Mouse (Mus musculus): ENCODE measurements around the gene Pla2g15. TPM values are rescaled to one million over a fixed set of nuclear protein-coding genes. Genes with fewer than 3 reads are reported as not detected.
A peak's percentile ranks its signal among the peaks of the same experiment; 100 is the strongest.

Gene Pla2g15
- 1 to 10 TPM; 8.6 to 8.9 TPM for total RNA-seq (2021)
- long read RNA-seq, experiment 1, partial matches to known transcripts, result 0 of 4 reads
- long read RNA-seq, experiment 1, other reads (novel, unspliced or antisense), result 0 of 4 reads
- long read RNA-seq, experiment 2, transcript Pla2g15-201 (6 exons, 2,706 nt), result major isoform, 10 of 12 reads
- long read RNA-seq, experiment 2, partial matches to known transcripts, result 0 of 12 reads
- long read RNA-seq, experiment 2, other reads (novel, unspliced or antisense), result 0 of 12 reads

DNA sequence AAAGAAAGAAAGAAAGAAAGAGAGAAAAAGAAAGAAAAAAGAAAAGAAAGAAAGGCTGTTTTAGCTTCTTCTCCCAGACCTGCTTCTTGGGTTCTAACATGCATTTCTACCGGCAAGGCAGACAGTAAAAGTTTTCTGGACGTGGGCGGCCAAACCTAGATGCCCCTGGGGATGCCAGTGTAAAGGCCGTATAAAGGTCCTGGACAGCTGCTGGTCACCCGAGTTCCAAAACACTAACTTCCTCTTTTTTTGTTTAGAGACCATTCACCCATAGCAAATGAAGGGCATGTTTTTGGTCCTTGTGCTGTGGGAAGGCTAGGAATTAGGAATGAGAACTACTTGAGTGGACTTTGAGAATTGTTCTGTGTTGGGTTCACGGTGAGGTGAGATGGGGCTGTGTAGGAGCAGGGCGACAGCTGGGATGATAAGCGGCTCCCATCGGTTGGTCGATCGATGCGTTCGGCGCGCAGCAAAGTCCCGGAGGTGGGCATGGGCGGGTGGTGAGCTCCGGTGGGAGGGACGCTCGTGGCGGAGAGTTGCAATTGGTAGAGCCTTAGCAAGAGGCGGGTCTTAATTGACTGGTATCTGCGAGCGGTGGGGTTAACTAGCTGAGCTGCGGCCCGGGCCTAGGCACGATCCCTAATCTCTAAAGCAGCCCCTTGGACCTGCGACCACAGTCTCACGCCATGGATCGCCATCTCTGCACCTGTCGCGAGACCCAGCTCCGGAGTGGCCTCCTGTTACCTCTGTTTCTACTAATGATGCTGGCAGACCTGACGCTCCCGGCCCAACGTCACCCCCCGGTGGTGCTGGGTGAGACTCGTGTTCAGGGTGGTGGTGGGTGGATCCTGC is at the start of gene Pla2g15:
Gene Pla2g15, plus strand, starts transcription at position 599 of the 852 bp plus-strand sequence.
- DNase-seq (ENCODE audit: low spot score in 2 of 2), result peak; percentile 64 to 91

DNA sequence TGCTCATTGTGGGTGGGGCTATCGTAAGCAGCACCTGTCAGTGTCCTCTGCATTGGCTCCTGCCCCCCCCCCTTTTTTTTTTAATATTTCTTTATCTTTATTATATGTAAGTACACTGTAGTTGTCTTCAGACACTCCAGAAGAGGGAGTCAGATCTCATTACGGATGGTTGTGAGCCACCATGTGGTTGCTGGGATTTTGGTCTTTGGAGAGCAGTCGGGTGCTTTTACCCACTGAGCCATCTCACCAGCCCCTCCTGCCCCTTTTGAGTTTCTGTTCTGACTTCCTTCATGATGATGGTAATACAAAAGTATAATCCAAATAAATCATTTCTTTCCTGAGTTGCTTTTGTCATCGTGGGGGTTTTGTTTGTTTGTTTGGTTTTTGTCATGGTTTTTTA is 47.9 kb upstream of the Pla2g15 start:
- no peak for DNase-seq (ENCODE audit: low spot score in 2 of 2)

GRCm38 (mm10) chr8:106103888-106104287 is 46.3 kb upstream of the Pla2g15 start:
- no peak for DNase-seq (ENCODE audit: low spot score in 2 of 2)

GRCm38 (mm10) chr8:106106193-106106592 is 44.0 kb upstream of the Pla2g15 start:
- no peak for DNase-seq (ENCODE audit: low spot score in 2 of 2)

- DNase-seq (ENCODE audit: low spot score in 2 of 2), result peak; percentile 41 to 50
Measured at GRCm38 (mm10) chr8:106108080-106108479, 42.1 kb upstream of the Pla2g15 start.

GRCm38 (mm10) chr8:106108729-106109128 is 41.5 kb upstream of the Pla2g15 start:
- peak; percentile 43 to 49 for DNase-seq (ENCODE audit: low spot score in 2 of 2)

DNA sequence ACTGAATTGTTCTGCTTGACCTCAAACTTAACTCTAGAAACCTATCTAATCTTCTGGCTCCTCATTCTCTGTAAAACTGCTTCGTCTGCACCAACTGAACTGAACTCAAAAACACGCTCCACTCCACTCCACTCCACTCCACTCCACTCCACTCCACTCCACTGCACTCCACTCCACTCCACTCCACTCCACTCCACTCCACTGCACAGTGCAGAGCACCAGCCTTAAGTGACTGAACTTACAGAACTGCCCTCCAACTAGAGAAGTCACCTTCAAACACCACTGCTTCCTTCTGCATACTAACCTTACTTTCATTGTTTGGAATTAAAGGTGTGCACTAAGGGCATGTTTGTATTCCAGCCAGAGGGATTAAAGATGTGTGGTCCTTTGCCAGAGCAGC is 38.2 kb upstream of the Pla2g15 start:
- no peak for DNase-seq (ENCODE audit: low spot score in 2 of 2)

DNA sequence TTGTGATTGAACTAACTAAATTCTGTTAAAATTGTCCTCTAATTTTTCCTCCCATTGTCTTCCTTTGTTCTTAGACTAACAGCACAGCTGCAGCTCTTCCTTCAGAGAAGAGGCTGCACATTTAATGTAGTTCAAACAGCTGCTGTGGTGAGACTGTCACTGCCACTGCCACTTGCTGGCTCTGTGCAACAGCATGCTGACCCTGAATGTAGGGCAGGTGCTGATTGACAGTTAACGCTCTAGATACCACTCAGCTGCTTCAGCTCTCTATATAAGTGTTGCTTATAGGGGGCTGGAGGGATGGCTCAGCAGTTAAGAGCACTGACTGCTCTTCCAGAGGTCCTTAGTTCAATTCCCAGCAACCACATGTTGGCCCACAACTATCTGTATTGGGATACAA is 37.7 kb upstream of the Pla2g15 start:
- no peak for DNase-seq (ENCODE audit: low spot score in 2 of 2)

- no peak for DNase-seq (ENCODE audit: low spot score in 2 of 2)
Measured at GRCm38 (mm10) chr8:106115897-106116296, 34.3 kb upstream of the Pla2g15 start.

DNA sequence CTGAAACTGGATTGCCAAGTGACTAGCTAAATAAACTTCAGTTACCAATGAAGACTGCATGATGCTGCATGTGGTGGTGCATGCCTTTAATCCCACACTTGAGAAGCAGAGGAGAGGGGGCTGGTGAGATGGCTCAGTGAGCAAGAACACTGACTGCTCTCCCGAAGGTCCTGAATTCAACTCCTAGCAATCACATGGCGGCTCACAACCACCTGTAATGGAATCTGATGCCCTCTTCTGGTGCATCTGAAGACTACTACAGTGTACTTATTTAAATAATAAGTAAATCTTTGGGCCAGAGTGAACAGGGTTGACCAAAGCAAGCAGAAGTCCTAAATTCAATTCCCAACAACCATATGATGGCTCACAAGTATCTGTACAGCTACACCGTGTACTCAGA is 26.8 kb upstream of the Pla2g15 start:
- DNase-seq (ENCODE audit: low spot score in 2 of 2), result no peak

DNA sequence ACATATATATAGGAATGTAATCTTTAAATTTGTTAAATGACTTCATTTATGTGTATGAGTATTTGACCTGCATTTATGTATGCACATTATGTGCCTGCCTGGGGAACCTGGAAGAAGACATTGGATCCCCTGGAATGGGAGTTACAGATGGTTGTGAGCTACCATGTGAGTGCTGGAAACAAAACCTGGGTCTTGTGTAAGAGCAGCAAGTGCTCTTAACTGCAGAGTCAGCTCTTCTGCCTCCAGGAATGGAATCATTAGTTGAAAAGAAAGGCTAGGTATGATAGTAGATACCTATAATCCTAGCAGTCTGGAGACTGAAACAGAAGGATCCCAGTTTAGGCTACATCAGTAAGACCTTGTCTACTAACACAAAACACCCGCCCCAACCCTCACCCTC is 24.1 kb upstream of the Pla2g15 start:
- DNase-seq (ENCODE audit: low spot score in 2 of 2), result no peak

DNA sequence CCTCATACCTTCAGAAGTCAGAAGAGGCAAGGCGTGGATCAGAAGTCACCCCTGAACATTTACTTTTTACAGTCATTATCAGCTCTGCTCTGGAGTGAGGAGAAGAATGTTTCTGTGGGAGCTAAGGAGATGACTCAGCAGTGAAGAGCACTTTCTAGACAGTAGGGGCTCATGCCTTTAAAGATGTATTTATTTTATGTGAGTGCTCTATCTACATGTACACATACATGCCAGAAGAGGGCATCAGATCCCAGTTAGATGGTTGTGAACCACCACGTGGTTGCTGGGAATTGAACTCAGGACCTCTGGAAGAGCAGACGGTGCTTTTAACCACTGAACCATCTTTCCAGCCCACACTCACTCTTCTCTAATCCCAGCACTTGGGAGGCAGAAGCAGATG is 23.1 kb upstream of the Pla2g15 start:
- no peak for DNase-seq (ENCODE audit: low spot score in 2 of 2)

- peak in 1 of 2 experiments; percentile 37 for DNase-seq (ENCODE audit: low spot score in 2 of 2)
Measured at GRCm38 (mm10) chr8:106127882-106128410, 22.3 kb upstream of the Pla2g15 start.

DNA sequence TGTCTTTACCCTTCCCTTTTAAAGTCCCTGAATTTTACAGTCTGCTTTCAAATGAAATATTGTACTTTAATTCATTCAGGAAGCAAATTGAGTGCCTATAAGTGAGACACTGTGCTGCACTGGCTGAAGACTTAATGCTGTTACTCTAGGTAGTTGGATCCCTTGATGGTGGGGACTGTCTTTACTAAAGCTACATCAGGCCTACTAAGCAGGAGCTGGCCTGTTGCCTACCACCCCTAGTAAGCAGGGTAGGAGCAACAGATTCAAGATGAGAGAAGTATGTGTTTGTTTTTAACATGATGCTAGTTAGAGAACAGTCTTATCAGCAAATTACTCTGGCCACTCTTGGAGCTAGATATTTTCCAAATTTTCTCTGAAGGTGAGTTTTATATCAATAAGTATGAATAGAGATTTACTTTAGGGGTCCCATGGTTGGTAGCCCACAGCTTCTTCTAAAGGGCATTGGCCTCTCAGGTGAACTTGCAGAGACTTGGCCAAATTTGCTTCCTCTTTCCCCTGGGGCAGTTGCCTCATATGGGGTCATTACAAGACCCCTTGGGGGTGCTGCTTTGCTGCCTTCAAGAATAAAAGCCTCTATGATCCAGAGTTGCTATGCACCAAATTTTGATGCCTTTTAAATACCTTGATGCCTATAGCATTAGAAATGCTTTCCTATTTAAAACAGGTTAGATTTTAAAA is 20.8 kb upstream of the Pla2g15 start:
- DNase-seq (ENCODE audit: low spot score in 2 of 2), result peak in 1 of 2 experiments; percentile 22

- no peak for DNase-seq (ENCODE audit: low spot score in 2 of 2)
Measured at GRCm38 (mm10) chr8:106129997-106130396, 20.2 kb upstream of the Pla2g15 start.

DNA sequence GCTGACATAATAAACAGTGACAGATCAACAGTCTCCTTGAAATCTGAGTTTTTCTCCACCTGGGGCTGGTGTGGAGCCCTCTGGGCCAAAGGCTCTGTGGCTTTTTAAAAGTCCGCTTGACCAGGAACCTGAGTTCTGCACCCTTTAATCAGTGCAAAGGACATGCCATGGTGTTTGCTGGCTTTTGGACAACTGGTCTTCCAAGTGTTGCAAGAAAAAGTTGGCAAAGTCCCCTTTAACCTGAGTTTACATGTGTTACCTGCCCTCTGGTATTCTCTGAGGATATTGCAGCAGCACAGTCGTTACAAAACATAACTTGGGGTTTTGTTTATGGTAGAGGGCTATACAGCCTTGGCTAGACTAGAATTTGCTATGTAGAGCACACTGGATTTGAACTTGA is 19.7 kb upstream of the Pla2g15 start:
- no peak for DNase-seq (ENCODE audit: low spot score in 2 of 2)

- DNase-seq (ENCODE audit: low spot score in 2 of 2), result no peak
Measured at GRCm38 (mm10) chr8:106131021-106131420, 19.2 kb upstream of the Pla2g15 start.

DNA sequence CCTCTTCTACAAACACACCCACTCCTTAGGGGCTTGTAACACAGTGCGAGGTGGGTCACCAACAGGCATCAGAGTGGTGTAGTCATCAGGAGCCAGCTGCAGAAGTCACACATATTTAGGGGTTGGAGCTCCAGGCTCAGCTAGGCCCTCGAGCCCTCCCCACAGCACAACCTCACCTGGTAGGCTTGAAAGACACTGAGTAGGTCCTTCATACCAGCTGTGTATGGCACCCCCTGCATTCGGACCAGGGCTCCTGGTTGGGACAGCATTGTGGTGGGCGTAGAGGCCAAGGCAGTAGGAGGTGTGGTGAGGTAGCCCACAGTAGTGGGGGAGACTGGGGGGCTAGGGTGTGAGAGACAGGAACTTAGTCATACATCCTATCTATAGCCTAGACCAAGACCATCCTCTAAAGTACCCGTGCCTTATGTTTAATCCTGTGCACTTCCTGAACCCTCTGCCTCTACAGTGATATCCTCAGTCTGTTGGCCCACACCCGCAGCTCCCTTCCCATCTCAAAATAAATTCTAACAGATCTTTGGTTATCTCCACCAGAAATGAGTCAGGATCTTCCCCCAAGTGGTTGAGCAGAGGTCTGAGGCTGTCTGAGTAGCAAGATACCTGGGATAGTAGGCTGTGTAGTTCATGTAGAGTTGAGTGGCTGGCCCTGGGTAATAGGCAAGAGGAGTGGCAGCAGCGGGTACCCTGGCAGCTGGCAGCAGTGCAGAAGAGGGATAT is 18.5 kb upstream of the Pla2g15 start:
- no peak for DNase-seq (ENCODE audit: low spot score in 2 of 2)

- no peak for DNase-seq (ENCODE audit: low spot score in 2 of 2)
Measured at GRCm38 (mm10) chr8:106132356-106132755, 17.8 kb upstream of the Pla2g15 start.

DNA sequence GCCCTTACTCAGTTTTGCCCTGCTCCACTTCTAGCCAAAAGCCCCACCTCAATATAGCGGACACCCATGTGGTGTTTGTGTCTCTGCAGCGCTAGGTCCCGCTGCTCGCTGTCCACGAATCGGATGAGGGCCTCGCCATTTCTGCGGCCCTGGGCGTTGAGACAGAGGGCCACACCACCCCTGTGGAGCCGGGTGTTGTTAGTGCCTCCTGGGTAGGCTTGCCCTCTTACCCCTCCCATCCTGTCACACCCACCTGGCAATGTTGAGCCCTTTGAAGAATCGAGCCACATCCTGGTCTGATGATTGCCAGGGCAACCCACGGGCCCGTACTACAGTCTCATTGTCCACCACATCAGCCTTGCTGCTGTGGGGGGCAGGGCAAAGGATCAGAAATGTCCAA is 16.7 kb upstream of the Pla2g15 start:
- no peak for DNase-seq (ENCODE audit: low spot score in 2 of 2)

DNA sequence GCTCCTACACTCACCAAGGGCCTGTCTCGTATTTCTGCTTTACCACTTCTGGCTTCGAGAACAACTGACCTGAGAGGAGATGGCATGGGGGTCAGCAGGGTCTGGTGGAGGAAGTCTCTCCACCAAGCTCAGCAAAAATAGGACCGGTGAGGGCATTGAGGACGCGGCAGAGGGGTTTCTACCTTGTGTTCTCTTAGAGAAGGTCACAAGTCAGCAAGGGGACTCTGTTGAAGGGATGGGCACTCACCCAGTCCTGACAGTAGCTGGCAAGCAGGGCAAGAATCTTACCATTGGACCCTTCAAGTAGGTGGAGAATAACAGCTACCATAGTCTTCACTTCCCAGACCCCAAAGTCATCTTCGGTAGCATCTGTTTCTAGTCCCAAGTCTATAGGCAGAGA is 16.3 kb upstream of the Pla2g15 start:
- no peak for DNase-seq (ENCODE audit: low spot score in 2 of 2)

Data from gastrocnemius, postnatal 4 days (tissue).